Mouse (Mus musculus): ENCODE results near the gene Cbx5. TPM values are rescaled to one million over a fixed set of nuclear protein-coding genes. Genes with fewer than 3 reads are reported as not detected.
"Not testable (repeated sequence)": the region's sequence is repeated elsewhere in the genome, so short reads cannot be mapped to it uniquely, and the experiment has no call there.

The Cbx5 gene
- polyA plus RNA-seq, 1 experiment, result 52.7 TPM

DNA sequence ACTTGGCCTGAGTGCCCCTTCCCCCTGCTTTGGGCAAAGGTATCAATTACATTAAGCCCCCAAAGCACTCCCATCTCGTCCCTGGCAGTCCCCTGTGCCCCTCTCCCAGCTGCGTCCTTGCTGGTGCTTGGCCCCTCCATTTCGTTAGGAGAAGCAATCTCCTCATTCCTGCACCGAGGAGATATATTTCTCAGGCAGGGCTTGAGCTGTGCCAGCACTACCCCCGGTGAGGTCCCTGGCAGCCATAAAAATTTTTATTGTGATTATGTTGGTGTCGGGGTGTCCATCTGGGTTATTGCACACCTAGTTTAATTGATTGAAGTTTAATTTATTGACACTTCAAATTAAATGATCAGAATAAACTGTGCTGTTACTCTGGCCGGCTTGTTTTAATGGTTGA lies 38.3 kb upstream of the Cbx5 start:
- Histone ChIP-seq H3K4me1 (ENCODE audit: control insufficient read depth, insufficient read depth, low read length) (no peaks in the 10 kb centered on the region; the same call in 1 of the 2 replicates), H3K4me3 (replicated peaks; ENCODE audit: insufficient read depth, low read depth, low read length) (no peak overlapping the region), H3K27me3 (ENCODE audit: control insufficient read depth, insufficient read depth, low read length) (no peaks in the 10 kb centered on the region), H3K27ac (ENCODE audit: insufficient read depth, low read length) (no peak overlapping the region)
- 64% methylated on average over 7 of the region's 7 CpGs for WGBS
- no peak for DNase-seq
- TF ChIP-seq POLR2A (IDR thresholded peaks at IDR 0.05; ENCODE audit: borderline replicate concordance, insufficient read depth, low read length) (no peak), CTCF (IDR thresholded peaks at IDR 0.05; ENCODE audit: borderline replicate concordance, insufficient read depth, low read depth, low read length) (no peak)

- WGBS, result 85% methylated on average over 3 of the region's 3 CpGs
- H3K27me3 ChIP-seq (ENCODE audit: control insufficient read depth, insufficient read depth, low read length); DNase-seq: not testable (repeated sequence)
These were observed 36.3 kb upstream of the Cbx5 start for GRCm38 (mm10) chr15:103275943-103276342.

GRCm38 (mm10) chr15:103272419-103273279 lies 33.0 kb upstream of the Cbx5 start, which contains the start of gene Copz1:
Gene Copz1, plus strand, starts transcription at chr15:103272714.
- no peaks in the 10 kb centered on the region; the same call in 1 of the 2 replicates for H3K4me1 ChIP-seq (ENCODE audit: control insufficient read depth, insufficient read depth, low read length)
- H3K27ac ChIP-seq (ENCODE audit: insufficient read depth, low read length), result no peak within 1 kb of the TSS
- DNase-seq, result peak; percentile 95 to 99
- WGBS, result under 1% methylated on average over 38 of the region's 38 CpGs
- peak within 1 kb of the TSS; percentile 68 for H3K4me3 ChIP-seq (replicated peaks; ENCODE audit: insufficient read depth, low read depth, low read length)
- TF ChIP-seq CTCF (IDR thresholded peaks at IDR 0.05; ENCODE audit: borderline replicate concordance, insufficient read depth, low read depth, low read length) (no peak), POLR2A (IDR thresholded peaks at IDR 0.05; ENCODE audit: borderline replicate concordance, insufficient read depth, low read length) (peak; percentile 93)
- no peaks in the 10 kb centered on the region for H3K27me3 ChIP-seq (ENCODE audit: control insufficient read depth, insufficient read depth, low read length)

More at GRCm38 (mm10) chr15:103275943-103276342, 36.3 kb upstream of the Cbx5 start:
- H3K4me3 ChIP-seq (replicated peaks; ENCODE audit: insufficient read depth, low read depth, low read length); H3K27ac ChIP-seq (ENCODE audit: insufficient read depth, low read length); H3K4me1 ChIP-seq (ENCODE audit: control insufficient read depth, insufficient read depth, low read length): not testable (repeated sequence)

DNA sequence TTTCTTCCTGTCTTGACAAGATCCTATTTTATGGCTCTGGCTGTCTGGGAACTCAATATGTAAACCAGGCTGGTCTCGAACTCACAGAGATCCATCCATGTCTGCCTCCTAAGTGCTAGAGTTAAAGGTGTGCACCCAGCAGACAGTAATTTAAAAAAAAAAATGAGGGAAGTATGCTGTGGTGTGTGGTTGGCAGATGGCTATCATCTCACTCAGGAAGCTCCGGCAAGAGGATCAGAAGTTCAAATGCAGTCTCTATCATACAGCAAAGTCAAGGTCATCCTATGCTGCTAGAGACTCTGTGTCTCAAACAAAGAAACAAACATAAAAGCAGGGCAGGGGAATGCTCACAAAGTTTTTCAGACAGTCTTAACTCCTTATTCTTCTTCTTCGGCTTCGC lies 29.3 kb upstream of the Cbx5 start:
- no peak overlapping the region for H3K4me3 ChIP-seq (replicated peaks; ENCODE audit: insufficient read depth, low read depth, low read length)
- DNase-seq, result no peak
- no peaks in the 10 kb centered on the region for H3K27me3 ChIP-seq (ENCODE audit: control insufficient read depth, insufficient read depth, low read length)
- no peaks in the 10 kb centered on the region; the same call in 1 of the 2 replicates for H3K4me1 ChIP-seq (ENCODE audit: control insufficient read depth, insufficient read depth, low read length)
- no peak for TF ChIP-seq POLR2A (IDR thresholded peaks at IDR 0.05; ENCODE audit: borderline replicate concordance, insufficient read depth, low read length)
- TF ChIP-seq CTCF (IDR thresholded peaks at IDR 0.05; ENCODE audit: borderline replicate concordance, insufficient read depth, low read depth, low read length), result no peak
- WGBS, result 90% methylated on average over 4 of the region's 4 CpGs
- H3K27ac ChIP-seq (ENCODE audit: insufficient read depth, low read length), result no peak overlapping the region

DNA sequence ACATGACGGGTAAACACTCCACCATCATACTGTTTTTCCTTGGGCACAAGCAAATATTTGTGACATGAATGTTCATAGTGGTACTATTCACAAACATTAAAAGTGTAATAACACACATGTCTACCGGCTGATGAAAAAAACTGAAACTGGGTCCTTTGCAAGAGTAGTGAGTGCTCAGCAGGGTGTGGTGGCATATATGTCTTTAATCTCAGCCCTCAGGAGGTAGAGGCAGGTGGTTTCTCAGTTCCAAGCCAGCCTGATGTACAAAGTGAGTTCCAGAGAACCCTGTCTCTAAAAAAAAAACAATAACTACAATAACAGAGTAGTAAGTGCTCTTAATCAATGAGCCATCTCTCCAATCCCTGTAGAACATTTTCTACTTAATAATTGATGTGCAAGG lies 25.2 kb upstream of the Cbx5 start:
- TF ChIP-seq CTCF (IDR thresholded peaks at IDR 0.05; ENCODE audit: borderline replicate concordance, insufficient read depth, low read depth, low read length) (no peak), POLR2A (IDR thresholded peaks at IDR 0.05; ENCODE audit: borderline replicate concordance, insufficient read depth, low read length) (no peak)
- DNase-seq, result no peak
- Histone ChIP-seq H3K4me1 (ENCODE audit: control insufficient read depth, insufficient read depth, low read length) (no peaks in the 10 kb centered on the region), H3K4me3 (replicated peaks; ENCODE audit: insufficient read depth, low read depth, low read length) (no peak overlapping the region), H3K27me3 (ENCODE audit: control insufficient read depth, insufficient read depth, low read length) (no peaks in the 10 kb centered on the region), H3K27ac (ENCODE audit: insufficient read depth, low read length) (no peak overlapping the region)
- 92% methylated on average over 2 of the region's 2 CpGs for WGBS

DNA sequence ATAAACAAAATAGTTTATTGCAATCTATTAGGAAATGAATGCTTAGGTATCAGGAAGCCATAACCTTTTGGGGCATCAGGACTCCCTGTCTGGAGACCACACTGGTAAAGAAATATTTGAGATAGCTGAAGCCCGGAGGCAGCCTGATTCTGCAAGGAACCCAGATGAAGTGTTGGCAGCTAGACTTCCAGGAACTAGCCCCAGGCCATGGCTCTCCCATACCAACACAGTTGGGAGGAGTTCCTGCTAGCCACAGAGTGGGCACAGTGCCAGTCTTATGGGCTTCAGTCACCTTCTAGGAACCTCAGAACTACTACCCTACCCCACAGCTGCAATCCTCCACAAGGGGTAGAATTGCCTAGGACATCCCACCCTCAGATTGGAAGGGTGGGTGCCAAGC lies 20.4 kb upstream of the Cbx5 start:
- peaks cover 5% of the 10 kb centered on the region; the same call in 1 of the 2 replicates for H3K4me1 ChIP-seq (ENCODE audit: control insufficient read depth, insufficient read depth, low read length)
- H3K27ac ChIP-seq (ENCODE audit: insufficient read depth, low read length), result no peak overlapping the region
- 27% methylated on average over 1 of the region's 1 CpGs for WGBS
- H3K27me3 ChIP-seq (ENCODE audit: control insufficient read depth, insufficient read depth, low read length), result no peaks in the 10 kb centered on the region
- TF ChIP-seq POLR2A (IDR thresholded peaks at IDR 0.05; ENCODE audit: borderline replicate concordance, insufficient read depth, low read length), result no peak
- TF ChIP-seq CTCF (IDR thresholded peaks at IDR 0.05; ENCODE audit: borderline replicate concordance, insufficient read depth, low read depth, low read length), result no peak
- no peak for DNase-seq
- H3K4me3 ChIP-seq (replicated peaks; ENCODE audit: insufficient read depth, low read depth, low read length), result no peak overlapping the region

DNA sequence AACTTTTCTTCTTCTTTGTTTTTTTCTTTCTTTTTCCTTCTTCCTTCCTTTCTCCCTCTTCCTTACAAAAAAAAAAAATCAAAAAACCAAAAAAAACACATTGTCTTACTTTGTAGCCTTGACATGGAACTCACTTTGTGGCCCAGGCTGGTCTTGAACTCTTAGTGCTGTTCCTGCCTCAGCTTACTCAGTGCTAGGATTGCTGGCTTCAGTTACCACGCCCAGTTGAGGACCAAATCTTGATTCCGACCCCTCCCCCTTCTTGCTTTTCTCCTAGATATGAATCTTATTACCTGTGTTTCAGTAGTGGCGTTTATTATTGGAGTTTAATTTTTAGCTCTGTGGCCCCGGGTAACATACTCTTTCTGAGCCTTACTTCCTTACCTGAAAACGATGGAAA lies 19.5 kb upstream of the Cbx5 start:
- Histone ChIP-seq H3K4me3 (replicated peaks; ENCODE audit: insufficient read depth, low read depth, low read length) (no peak overlapping the region), H3K4me1 (ENCODE audit: control insufficient read depth, insufficient read depth, low read length) (peaks cover 7% of the 10 kb centered on the region; the same call in 1 of the 2 replicates), H3K27ac (ENCODE audit: insufficient read depth, low read length) (no peak overlapping the region), H3K27me3 (ENCODE audit: control insufficient read depth, insufficient read depth, low read length) (no peaks in the 10 kb centered on the region; the same call in 1 of the 2 replicates)
- 80% methylated on average over 5 of the region's 5 CpGs for WGBS
- TF ChIP-seq CTCF (IDR thresholded peaks at IDR 0.05; ENCODE audit: borderline replicate concordance, insufficient read depth, low read depth, low read length) (no peak), POLR2A (IDR thresholded peaks at IDR 0.05; ENCODE audit: borderline replicate concordance, insufficient read depth, low read length) (no peak)
- DNase-seq, result no peak
